Mouse (Mus musculus) testis, adult 2 months (tissue): ENCODE data around the gene Ccdc86. TPM values are rescaled to one million over a fixed set of nuclear protein-coding genes. Genes with fewer than 3 reads are reported as not detected.

Experiments
- H3K27ac ChIP-seq: fragments of 200-500 bp; 2 replicates; pipeline ENCODE4 v1.5.1; 2012; ENCODE audit warnings: low read depth, low read length; ENCODE audit not compliant: control insufficient read depth, insufficient read depth
- H3K27me3 ChIP-seq: fragments of 200-500 bp; 2 replicates; pipeline ENCODE4 v1.6.1; 2012; ENCODE audit warnings: mild to moderate bottlenecking, low read length, moderate library complexity; ENCODE audit not compliant: control insufficient read depth, insufficient read depth
- H3K36me3 ChIP-seq: fragments of 200-500 bp; 2 replicates; pipeline ENCODE4 v1.6.1; 2012; ENCODE audit warnings: mild to moderate bottlenecking, low read length; ENCODE audit not compliant: control insufficient read depth, insufficient read depth
- H3K4me1 ChIP-seq: fragments of 200-500 bp; 2 replicates; pipeline ENCODE4 v1.6.1; 2012; ENCODE audit warnings: low read length; ENCODE audit not compliant: control insufficient read depth, insufficient read depth
- H3K4me3 ChIP-seq: fragments of 200-500 bp; 2 replicates; pipeline ENCODE4 v1.5.1; 2012; ENCODE audit warnings: low read depth, mild to moderate bottlenecking, low read length, moderate library complexity, mixed read lengths; ENCODE audit not compliant: control insufficient read depth
- CTCF ChIP-seq: fragments of 200-500 bp; IDR thresholded peaks from 2 replicates; pipeline ENCODE4 v1.5.1; 2012; ENCODE audit warnings: low read depth, mild to moderate bottlenecking, inconsistent platforms, low read length, moderate library complexity; ENCODE audit not compliant: control insufficient read depth, insufficient read depth, insufficient replicate concordance
- POLR2A ChIP-seq: fragments of 200-500 bp; IDR thresholded peaks from 2 replicates; pipeline ENCODE4 v1.6.1; 2012; ENCODE audit warnings: low read depth, mild to moderate bottlenecking, inconsistent platforms, low read length, moderate library complexity; ENCODE audit not compliant: control insufficient read depth
- polyA plus RNA-seq: library from polyadenylated mRNA; depleted of rRNA; stranded (reverse); fragments of >200 nt; gene quantifications from 2 replicates; pipeline ENCODE4 v1.2.3, GENCODE M21; 2012

Ccdc86 gene
- polyA plus RNA-seq, 1 experiment = 13.5 TPM

DNA sequence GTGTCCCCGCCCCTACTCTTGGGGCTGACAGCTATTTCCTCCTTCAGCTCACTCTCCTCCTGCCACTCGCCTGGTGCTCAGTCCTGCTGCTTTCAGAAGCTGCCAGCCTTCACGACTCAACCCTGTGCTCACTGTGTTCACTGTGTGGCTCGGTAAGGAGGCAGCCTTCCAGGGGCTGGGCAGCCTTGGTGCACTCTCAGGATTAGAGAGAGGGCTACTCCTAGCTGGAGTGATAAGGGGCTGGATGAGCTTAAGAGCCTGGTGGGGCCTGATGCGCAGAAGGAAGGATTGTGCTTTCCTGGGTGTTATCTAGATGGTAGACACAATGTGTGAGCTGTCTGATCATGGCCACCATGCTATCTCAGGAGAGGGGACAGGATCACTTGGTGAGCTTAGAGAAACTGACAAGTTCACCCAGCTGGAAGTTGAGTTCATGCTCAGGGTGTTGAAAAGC lies 11.9 kb downstream of the Ccdc86 start, which contains the start of gene Ptgdr2:
Gene Ptgdr2 (plus strand): TSS at position 51 of the 454 bp plus-strand sequence.
- Histone ChIP-seq H3K27ac (no peak within 1 kb of the TSS), H3K4me1 (peaks cover 11% of the 10 kb centered on the region), H3K4me3 (no peak within 1 kb of the TSS), H3K36me3 (no peaks in the 10 kb centered on the region), H3K27me3 (no peaks in the 10 kb centered on the region)
- TF ChIP-seq POLR2A (no peak), CTCF (no peak)

DNA sequence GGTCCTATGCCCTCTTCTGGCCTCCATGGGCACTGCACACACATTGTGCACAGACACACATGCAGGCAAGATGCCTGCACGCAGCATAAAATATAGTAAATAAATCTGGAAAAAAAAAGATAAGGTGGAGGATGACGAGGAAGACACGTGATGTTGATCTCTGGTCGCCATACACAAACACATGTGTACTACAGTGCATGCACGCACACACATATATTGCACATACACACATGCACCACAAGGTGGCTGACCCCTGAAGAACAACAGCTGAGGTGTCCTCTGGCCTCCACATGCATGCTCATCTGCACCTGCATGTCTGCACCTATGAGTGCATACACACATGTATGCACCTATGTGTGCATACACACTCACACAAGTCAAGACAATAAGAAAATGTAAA lies 13.0 kb downstream of the Ccdc86 start:
- TF ChIP-seq CTCF (no peak), POLR2A (no peak)
- H3K27ac ChIP-seq = no peak overlapping the region
- no peaks in the 10 kb centered on the region for H3K27me3 ChIP-seq
- H3K36me3 ChIP-seq = no peaks in the 10 kb centered on the region
- no peak overlapping the region for H3K4me3 ChIP-seq
- H3K4me1 ChIP-seq = peaks cover 11% of the 10 kb centered on the region

DNA sequence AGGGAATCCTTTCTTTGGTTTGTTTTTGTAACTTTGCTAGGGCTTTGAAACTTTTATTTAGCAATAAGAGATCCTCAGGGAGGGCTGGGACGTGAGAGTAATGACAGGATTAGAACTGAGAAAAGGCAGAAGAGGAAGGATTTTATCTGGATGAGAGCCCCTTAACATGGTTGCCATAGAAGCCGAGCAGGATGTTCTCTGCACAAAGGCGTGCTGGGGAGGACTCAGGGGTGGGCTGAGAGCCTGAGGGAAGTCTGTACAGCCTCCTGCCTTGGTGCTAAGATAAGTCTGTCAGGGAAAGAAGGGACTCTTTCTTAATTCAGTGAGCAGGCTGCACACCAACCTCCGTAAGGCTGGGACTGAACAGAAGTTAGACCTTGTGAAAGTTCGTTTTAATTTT lies 14.0 kb downstream of the Ccdc86 start:
- Histone ChIP-seq H3K36me3 (no peaks in the 10 kb centered on the region), H3K27me3 (no peaks in the 10 kb centered on the region), H3K4me3 (no peak overlapping the region), H3K27ac (no peak overlapping the region), H3K4me1 (peaks cover under 1% of the 10 kb centered on the region; the same call in 1 of the 2 replicates)
- TF ChIP-seq POLR2A (no peak), CTCF (no peak)

DNA sequence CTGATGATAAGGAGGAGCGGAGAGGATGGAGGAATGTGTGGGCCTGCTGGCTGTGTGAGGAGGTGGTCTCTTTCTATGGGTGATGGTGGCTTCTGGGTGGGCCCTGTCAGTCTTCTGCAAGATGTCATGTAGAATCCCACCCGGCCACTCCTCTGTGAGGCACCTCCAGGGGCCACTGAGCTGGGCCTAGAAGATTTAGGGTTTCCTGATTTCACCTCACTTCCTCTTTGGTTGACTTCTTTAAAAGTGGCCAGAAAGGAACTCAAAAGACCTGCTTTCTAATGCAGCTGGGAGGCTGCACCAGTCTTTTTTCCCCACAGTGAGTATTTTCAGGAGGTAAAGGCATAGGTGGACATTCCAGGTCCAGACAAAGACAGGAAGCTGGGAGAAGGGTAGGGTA lies 18.4 kb downstream of the Ccdc86 start:
- Histone ChIP-seq H3K4me1 (no peaks in the 10 kb centered on the region), H3K27ac (no peak overlapping the region), H3K36me3 (no peaks in the 10 kb centered on the region), H3K4me3 (no peak overlapping the region), H3K27me3 (no peaks in the 10 kb centered on the region)
- TF ChIP-seq CTCF (no peak), POLR2A (no peak)

DNA sequence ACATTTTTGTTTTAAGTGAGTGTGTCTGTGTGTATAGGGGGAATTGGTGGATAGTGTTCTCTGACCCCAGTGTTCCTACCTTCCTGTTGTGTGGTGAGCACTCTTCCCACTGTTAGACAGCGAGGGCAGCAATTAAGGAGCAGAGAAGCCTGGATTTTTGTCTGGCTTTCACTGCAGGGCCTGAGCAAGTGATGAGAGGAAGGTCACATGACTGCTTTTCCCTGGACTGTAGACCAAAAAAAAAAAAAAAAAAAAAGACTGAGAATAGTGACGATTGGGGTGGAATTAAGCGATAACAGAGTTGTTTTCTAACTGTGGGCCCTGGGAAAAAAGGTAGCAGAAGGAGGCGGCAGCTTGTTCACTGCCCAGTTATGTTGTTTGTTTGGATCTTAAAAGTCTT lies 22.4 kb downstream of the Ccdc86 start:
- TF ChIP-seq POLR2A = no peak
- TF ChIP-seq CTCF = no peak
- Histone ChIP-seq H3K36me3 (no peaks in the 10 kb centered on the region), H3K27me3 (no peaks in the 10 kb centered on the region), H3K4me1 (no peaks in the 10 kb centered on the region), H3K4me3 (no peak overlapping the region), H3K27ac (no peak overlapping the region)

DNA sequence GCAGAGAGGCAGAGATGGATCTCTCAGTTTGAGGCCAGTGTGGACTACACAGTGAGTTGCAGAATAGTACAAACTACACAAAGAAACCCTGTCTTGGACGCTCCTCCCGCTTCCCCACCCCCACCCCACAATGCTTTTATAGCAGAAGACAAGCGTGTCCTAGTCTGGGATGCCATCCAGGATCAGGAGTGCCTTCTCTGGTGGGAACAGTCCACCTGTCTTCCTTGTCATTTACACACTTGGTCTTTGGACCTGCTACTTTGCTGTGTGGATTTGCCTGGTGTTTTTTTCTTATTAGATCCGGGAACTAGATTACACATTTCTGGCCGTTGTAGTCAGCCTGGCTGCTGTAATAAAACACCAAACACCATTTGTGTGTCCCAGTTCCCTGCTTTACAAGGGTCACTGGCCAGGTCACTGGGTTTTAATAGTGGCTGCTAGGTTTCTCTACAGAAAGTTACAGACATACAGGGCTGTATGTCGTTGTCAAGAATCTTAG lies 22.9 kb downstream of the Ccdc86 start:
- no peak overlapping the region for H3K27ac ChIP-seq
- TF ChIP-seq POLR2A = no peak
- H3K36me3 ChIP-seq = no peaks in the 10 kb centered on the region
- no peaks in the 10 kb centered on the region for H3K27me3 ChIP-seq
- no peaks in the 10 kb centered on the region for H3K4me1 ChIP-seq
- no peak overlapping the region for H3K4me3 ChIP-seq

DNA sequence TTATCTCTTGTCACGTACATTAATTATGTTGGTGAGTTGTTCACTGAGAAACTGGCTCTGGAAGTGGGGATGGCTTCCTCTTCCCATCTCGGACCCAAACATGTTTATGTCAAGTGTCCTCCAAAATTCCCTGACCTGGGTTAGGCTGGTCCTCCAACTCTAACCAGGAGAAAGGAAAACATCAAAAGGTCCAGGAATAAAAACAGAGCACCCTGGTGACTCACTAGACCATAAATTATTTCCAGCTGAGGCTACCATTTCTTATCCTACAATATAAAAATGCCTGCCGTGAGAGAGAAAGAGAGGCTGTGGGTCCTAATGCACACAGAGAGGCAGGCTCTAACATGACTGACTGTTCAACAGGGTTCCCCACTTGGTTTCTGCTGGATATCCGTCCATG lies 24.8 kb downstream of the Ccdc86 start:
- TF ChIP-seq POLR2A (no peak), CTCF (no peak)

DNA sequence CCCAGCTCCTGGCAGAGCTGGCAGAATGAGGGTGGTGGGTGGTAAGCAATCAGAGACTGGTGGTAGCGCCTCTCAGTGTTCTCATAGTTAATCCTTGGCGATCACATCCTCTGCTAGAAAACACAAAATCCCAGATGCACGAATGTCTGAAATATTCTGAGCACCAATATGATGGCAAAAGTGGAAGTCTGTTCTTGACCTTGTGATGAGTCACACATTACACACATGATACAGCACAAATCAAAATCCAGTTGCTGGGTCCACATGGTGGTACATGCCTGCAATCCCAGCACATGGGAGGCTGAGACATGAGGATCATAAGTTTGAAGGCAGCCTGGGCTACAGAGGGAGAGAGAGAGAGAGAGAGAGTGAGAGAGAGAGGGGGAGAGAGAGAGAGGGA lies 28.0 kb downstream of the Ccdc86 start:
- peaks cover 5% of the 10 kb centered on the region for H3K4me1 ChIP-seq
- H3K36me3 ChIP-seq = no peaks in the 10 kb centered on the region
- no peaks in the 10 kb centered on the region for H3K27me3 ChIP-seq
- H3K27ac ChIP-seq = no peak overlapping the region
- no peak overlapping the region for H3K4me3 ChIP-seq
- TF ChIP-seq POLR2A = no peak
- TF ChIP-seq CTCF = no peak

More for the DNA sequence above, 24.8 kb downstream of the Ccdc86 start:
- no peak overlapping the region for H3K27ac ChIP-seq
- no peaks in the 10 kb centered on the region for H3K27me3 ChIP-seq
- H3K36me3 ChIP-seq = no peaks in the 10 kb centered on the region
- H3K4me1 ChIP-seq = no peaks in the 10 kb centered on the region
- no peak overlapping the region for H3K4me3 ChIP-seq
